Mouse (Mus musculus): ENCODE results near the gene Lig4. TPM values are rescaled to one million over a fixed set of nuclear protein-coding genes. Genes with fewer than 3 reads are reported as not detected.

Gene Lig4
- polyA plus RNA-seq (2012; ENCODE audit: low replicate concordance), result 0.10 and 0.81 TPM in 2 replicates

GRCm38 (mm10) chr8:9977573-9978314, at the start of gene Lig4, which contains the start of gene Abhd13:
Lig4 (minus strand) TSS chr8:9977686.
Abhd13 (plus strand) TSS chr8:9977707.

GRCm38 (mm10) chr8:10006156-10006985, 28.9 kb upstream of the Lig4 start, which contains the start of gene Tnfsf13b:
Tnfsf13b (plus strand) TSS chr8:10006467.

Other genes with a start within 250 kb of the Lig4 start
- 0.09 TPM in 1 of 2 replicates, not detected in the other for gene Fam155a, start 206.5 kb downstream of the Lig4 start, polyA plus RNA-seq (2012; ENCODE audit: low replicate concordance)
- gene Gm10217, start 113.4 kb downstream of the Lig4 start, polyA plus RNA-seq (2012; ENCODE audit: low replicate concordance), result not detected in 2 replicates
- 0.96 and 1.4 TPM in 2 replicates for gene Abhd13, start within 50 bp of the Lig4 start, polyA plus RNA-seq (2012; ENCODE audit: low replicate concordance)
- 0.19 and 0.28 TPM in 2 replicates for gene Tnfsf13b, start 28.8 kb upstream of the Lig4 start, polyA plus RNA-seq (2012; ENCODE audit: low replicate concordance)
- not detected in 2 replicates for gene Myo16, start 176.2 kb upstream of the Lig4 start, polyA plus RNA-seq (2012; ENCODE audit: low replicate concordance)

Measured in leukemia stem cell, adult 10-12 weeks (primary cell).